Mouse (Mus musculus) forebrain, embryonic 11.5 days (tissue): ENCODE results near the gene Cachd1. TPM values are rescaled to one million over a fixed set of nuclear protein-coding genes. Genes with fewer than 3 reads are reported as not detected.

Experiments used
- ATAC-seq: fragments of 200-750 bp; cut with Nextera tagmentation; replicated peaks from 2 replicates; pipeline ENCODE4 v1.8.0; 2017; ENCODE audit warnings: moderate TSS enrichment; ENCODE audit not compliant: low FRiP score
- DNase-seq: peaks from one replicate; pipeline ENCODE4 v3.0.0-alpha.2; 2017; ENCODE audit warnings: low spot score
- H3K27ac ChIP-seq: fragments of 300-500 bp; sonication (generic); 2 replicates; pipeline ENCODE4 v1.5.1; 2014; ENCODE audit warnings: low read depth, low read length
- H3K27me3 ChIP-seq: fragments of 300-500 bp; sonication (generic); 2 replicates; pipeline ENCODE4 v1.6.1; 2014; ENCODE audit warnings: mild to moderate bottlenecking, low read length, mixed read lengths; ENCODE audit not compliant: control insufficient read depth, insufficient read depth
- H3K36me3 ChIP-seq: fragments of 300-500 bp; sonication (generic); 2 replicates; pipeline ENCODE4 v1.6.1; 2014; ENCODE audit warnings: mild to moderate bottlenecking, low read length, moderate library complexity, mixed read lengths; ENCODE audit not compliant: control insufficient read depth, insufficient read depth
- H3K4me1 ChIP-seq: fragments of 300-500 bp; sonication (generic); replicated peaks from 2 replicates; pipeline ENCODE4 v1.6.1; 2014; ENCODE audit warnings: low read length, mixed read lengths; ENCODE audit not compliant: control insufficient read depth, insufficient read depth
- H3K4me2 ChIP-seq: fragments of 300-500 bp; sonication (generic); 2 replicates; pipeline ENCODE4 v1.6.1; 2014; ENCODE audit warnings: low read depth, mild to moderate bottlenecking, low read length, moderate library complexity, mixed read lengths; ENCODE audit not compliant: severe bottlenecking
- H3K4me3 ChIP-seq: fragments of 300-500 bp; sonication (generic); 2 replicates; pipeline ENCODE4 v1.5.1; 2014; ENCODE audit warnings: low read depth, low read length
- H3K9ac ChIP-seq: fragments of 300-500 bp; sonication (generic); 2 replicates; pipeline ENCODE4 v1.6.1; 2014; ENCODE audit warnings: low read length
- H3K9me3 ChIP-seq: fragments of 300-500 bp; sonication (generic); 2 replicates; pipeline ENCODE4 v1.6.1; 2016; ENCODE audit warnings: low read length, mixed read lengths; ENCODE audit not compliant: control insufficient read depth
- WGBS: fragments of 180-500 bp; shearing (Covaris S2); extraction: QIAGEN DNeasy Blood & Tissue Kit; methylation state at CpG from one replicate; pipeline ENCODE4 v1.1.7; 2014; 5-methylcytosine and 5-hydroxymethylcytosine counted together
- polyA plus RNA-seq: library from polyadenylated mRNA; unstranded; fragments of >200 nt; fragmentation: Nextera tagmentation; extraction: Ambion mirVana; gene quantifications from 2 replicates; pipeline ENCODE4 v1.2.1, GENCODE M21; 2014

The Cachd1 gene
- polyA plus RNA-seq, 1 experiment from 2014 or later: 45.3 TPM

DNA sequence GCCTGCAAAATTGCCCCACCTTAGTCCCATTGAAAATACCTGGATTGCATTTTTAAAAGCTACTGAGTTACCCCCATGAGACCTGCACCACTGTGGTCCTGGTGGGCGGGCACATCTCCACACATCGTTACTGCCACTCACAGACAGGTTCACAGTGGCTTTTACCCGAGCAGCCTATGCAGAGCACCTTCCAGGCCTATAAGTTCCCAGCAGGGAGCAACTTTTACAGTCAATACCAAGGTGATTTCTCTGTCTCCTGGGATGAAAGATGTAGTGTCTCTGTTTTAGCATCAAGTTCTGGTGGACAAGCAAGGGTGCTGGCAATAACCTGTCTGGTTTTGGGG is 24.9 kb downstream of the Cachd1 start:
- no peak overlapping the region for H3K27ac ChIP-seq
- DNase-seq: no peak
- no peak for ATAC-seq
- H3K36me3 ChIP-seq: no peaks in the 10 kb centered on the region
- peaks cover 5% of the 10 kb centered on the region; the same call in 1 of the 2 replicates for H3K4me1 ChIP-seq
- H3K9me3 ChIP-seq: no peaks in the 10 kb centered on the region
- H3K4me3 ChIP-seq: no peak overlapping the region
- no peak overlapping the region for H3K9ac ChIP-seq
- WGBS: 69% methylated on average over 3 of the region's 3 CpGs
- H3K4me2 ChIP-seq: no peak overlapping the region
- no peaks in the 10 kb centered on the region for H3K27me3 ChIP-seq

DNA sequence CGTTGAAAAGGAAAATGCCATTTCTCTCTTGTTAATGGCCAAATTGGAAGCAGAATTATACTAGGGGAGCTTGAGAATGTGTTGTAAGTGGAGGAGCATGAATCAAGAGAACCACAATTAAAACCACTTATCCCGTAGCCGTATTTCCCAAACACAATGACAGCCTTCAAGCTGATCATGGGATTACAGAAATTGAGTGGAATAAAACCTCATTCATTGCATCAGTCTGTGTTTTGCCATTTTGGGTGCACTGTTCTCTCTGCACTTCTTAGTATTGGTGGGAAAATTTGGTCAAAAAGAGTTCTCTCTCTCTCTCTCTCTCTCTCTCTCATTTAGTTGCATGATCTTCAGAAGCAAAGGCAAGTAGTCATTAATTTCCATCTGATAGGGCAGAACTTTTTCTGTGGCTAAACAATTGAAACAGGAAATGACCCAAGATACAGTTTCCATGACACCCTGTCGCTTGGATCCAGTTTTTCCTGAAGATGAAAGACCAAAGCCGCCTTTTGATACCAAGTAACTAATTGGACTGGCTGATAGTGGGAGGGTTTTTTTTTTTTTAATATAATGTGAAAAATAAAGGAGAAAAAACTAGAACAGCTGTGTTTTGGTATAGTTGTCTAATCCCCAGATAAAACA is 34.7 kb downstream of the Cachd1 start:
- Histone ChIP-seq H3K36me3 (no peaks in the 10 kb centered on the region), H3K4me2 (peak overlapping the region; percentile 29; the same call in 1 of the 2 replicates), H3K9me3 (no peaks in the 10 kb centered on the region), H3K9ac (no peak overlapping the region), H3K4me1 (peaks cover 18% of the 10 kb centered on the region), H3K27ac (peak overlapping the region; percentile 47; the same call in 1 of the 2 replicates), H3K27me3 (peaks cover 2% of the 10 kb centered on the region; the same call in 1 of the 2 replicates), H3K4me3 (no peak overlapping the region)
- peak; percentile 72 for ATAC-seq
- WGBS: 6% methylated on average over 5 of the region's 5 CpGs
- DNase-seq: no peak

- no peaks in the 10 kb centered on the region for H3K36me3 ChIP-seq
- peaks cover 18% of the 10 kb centered on the region for H3K4me1 ChIP-seq
- H3K4me2 ChIP-seq: peak overlapping the region; percentile 29; the same call in 1 of the 2 replicates
- H3K9me3 ChIP-seq: no peaks in the 10 kb centered on the region
- no peak overlapping the region for H3K9ac ChIP-seq
- DNase-seq (no peak), ATAC-seq (peak; percentile 56)
- H3K27ac ChIP-seq: peak overlapping the region; percentile 27; the same call in 1 of the 2 replicates
- H3K27me3 ChIP-seq: peaks cover 2% of the 10 kb centered on the region; the same call in 1 of the 2 replicates
- no peak overlapping the region for H3K4me3 ChIP-seq
- WGBS: 13% methylated on average over 8 of the region's 8 CpGs
Observed at GRCm38 (mm10) chr4:100811802-100812510, 35.5 kb downstream of the Cachd1 start.

DNA sequence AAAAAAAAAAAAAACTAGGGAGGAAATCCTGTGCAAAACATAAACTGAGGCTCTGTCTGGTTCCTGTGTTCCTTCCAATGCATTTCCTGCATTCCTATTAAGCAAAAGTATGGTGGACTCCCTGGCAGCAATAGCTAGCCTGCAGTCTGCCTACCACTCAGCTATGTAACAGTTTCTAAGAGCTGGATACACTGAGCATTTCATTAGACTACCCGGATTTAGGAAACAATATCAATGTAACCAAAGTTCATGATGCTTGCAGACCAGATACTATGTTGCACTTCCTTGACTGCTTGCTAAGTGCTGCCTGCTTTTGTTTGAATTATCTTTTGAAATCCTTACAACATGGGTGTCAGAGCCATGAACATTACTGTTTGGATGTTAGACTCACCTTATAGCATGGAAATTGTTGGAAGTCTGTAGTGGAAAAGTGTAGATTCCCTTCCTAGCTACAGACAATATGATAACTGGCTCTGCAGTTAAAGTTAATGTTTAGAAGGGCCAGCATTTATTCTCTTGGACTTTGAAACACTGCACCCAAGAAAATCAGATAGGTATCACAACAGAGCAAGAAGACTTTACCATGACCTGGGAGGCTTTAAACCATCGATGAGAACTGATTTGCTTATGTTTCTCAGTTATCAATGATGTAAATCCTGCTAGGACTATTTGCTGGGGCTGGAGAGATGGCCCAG is 37.4 kb downstream of the Cachd1 start:
- ATAC-seq (no peak), DNase-seq (no peak)
- WGBS: 83% methylated on average over 2 of the region's 2 CpGs
- Histone ChIP-seq H3K27me3 (peaks cover under 1% of the 10 kb centered on the region; the same call in 1 of the 2 replicates), H3K4me2 (no peak overlapping the region), H3K4me1 (peaks cover 18% of the 10 kb centered on the region), H3K36me3 (no peaks in the 10 kb centered on the region), H3K9me3 (no peaks in the 10 kb centered on the region), H3K27ac (no peak overlapping the region), H3K9ac (no peak overlapping the region), H3K4me3 (no peak overlapping the region)

- Histone ChIP-seq H3K9me3 (no peaks in the 10 kb centered on the region), H3K9ac (no peak overlapping the region), H3K4me1 (no peaks in the 10 kb centered on the region), H3K4me3 (no peak overlapping the region), H3K27ac (no peak overlapping the region), H3K4me2 (no peak overlapping the region), H3K36me3 (no peaks in the 10 kb centered on the region; the same call in 1 of the 2 replicates), H3K27me3 (no peaks in the 10 kb centered on the region; the same call in 1 of the 2 replicates)
- ATAC-seq (0 out of 2 replicates have a peak, but pooled peaks have one; percentile 30), DNase-seq (no peak)
- 93% methylated on average over 3 of the region's 3 CpGs for WGBS
Observed at GRCm38 (mm10) chr4:100819238-100819637, 42.8 kb downstream of the Cachd1 start.

- Histone ChIP-seq H3K27ac (no peak overlapping the region), H3K9me3 (no peaks in the 10 kb centered on the region; the same call in 1 of the 2 replicates), H3K4me1 (0 out of 2 replicates have a peak, but pooled peaks cover 6% of the 10 kb centered on the region), H3K27me3 (no peaks in the 10 kb centered on the region), H3K4me2 (no peak overlapping the region), H3K9ac (no peak overlapping the region), H3K36me3 (peaks cover 3% of the 10 kb centered on the region; the same call in 1 of the 2 replicates), H3K4me3 (no peak overlapping the region)
- ATAC-seq (no peak), DNase-seq (no peak)
- 97% methylated on average over 7 of the region's 7 CpGs for WGBS
Observed at GRCm38 (mm10) chr4:100822526-100822925, 46.1 kb downstream of the Cachd1 start.

DNA sequence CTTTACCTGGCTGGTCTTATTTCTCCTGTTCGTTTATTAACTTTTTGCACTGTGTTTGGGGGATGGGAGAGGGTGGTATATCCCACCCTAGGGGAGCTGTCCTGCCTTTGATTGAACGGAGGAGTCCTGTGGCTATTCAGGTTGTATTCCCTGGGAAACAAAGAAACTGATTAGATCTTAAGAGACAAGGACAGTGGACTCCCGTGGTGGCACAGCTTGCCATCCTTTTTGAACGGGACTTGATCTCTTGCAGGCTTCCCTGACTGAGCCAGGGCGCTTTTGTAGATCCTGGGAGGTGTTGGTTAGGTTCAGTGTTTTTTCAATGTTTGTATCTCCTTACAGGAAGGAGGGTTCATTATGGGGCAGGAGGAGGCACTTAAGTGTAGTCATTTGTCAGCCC is 50.9 kb downstream of the Cachd1 start:
- no peaks in the 10 kb centered on the region; the same call in 1 of the 2 replicates for H3K9me3 ChIP-seq
- H3K9ac ChIP-seq: no peak overlapping the region
- peaks cover 14% of the 10 kb centered on the region for H3K4me1 ChIP-seq
- 3% methylated on average over 5 of the region's 5 CpGs for WGBS
- ATAC-seq: no peak
- H3K27ac ChIP-seq: no peak overlapping the region
- no peak overlapping the region for H3K4me3 ChIP-seq
- DNase-seq: no peak
- no peaks in the 10 kb centered on the region for H3K27me3 ChIP-seq
- H3K36me3 ChIP-seq: peaks cover 3% of the 10 kb centered on the region; the same call in 1 of the 2 replicates
- H3K4me2 ChIP-seq: no peak overlapping the region

- no peak overlapping the region for H3K4me2 ChIP-seq
Observed at GRCm38 (mm10) chr4:100828737-100829136, 52.3 kb downstream of the Cachd1 start.

More at GRCm38 (mm10) chr4:100828737-100829136, 52.3 kb downstream of the Cachd1 start:
- H3K4me1 ChIP-seq: peaks cover 14% of the 10 kb centered on the region
- no peak overlapping the region for H3K27ac ChIP-seq
- no peaks in the 10 kb centered on the region for H3K27me3 ChIP-seq
- ATAC-seq: peak; percentile 64
- H3K36me3 ChIP-seq: peaks cover 3% of the 10 kb centered on the region; the same call in 1 of the 2 replicates
- DNase-seq: peak; percentile 76
- H3K9ac ChIP-seq: no peak overlapping the region
- no peaks in the 10 kb centered on the region; the same call in 1 of the 2 replicates for H3K9me3 ChIP-seq
- no peak overlapping the region for H3K4me3 ChIP-seq
- WGBS: 5% methylated on average over 10 of the region's 10 CpGs
